Mouse (Mus musculus) limb, embryonic 13.5 days (tissue): ENCODE measurements at regions not wholly inside any gene's neighbourhood (a gene's known extent, or its start where the extent isn't known, plus 50 kb on each side); places are given as distances from the start of the nearest gene placed in this dataset.

Experiments used
- ATAC-seq: fragments of 200-750 bp; cut with Nextera tagmentation; 2 replicates; pipeline ENCODE4 v1.8.0; 2017; ENCODE audit warnings: low read depth, moderate number of reproducible peaks, moderate TSS enrichment; ENCODE audit not compliant: low FRiP score
- H3K27ac ChIP-seq: fragments of 300-500 bp; sonication (generic); 2 replicates; pipeline ENCODE4 v1.5.1; 2015; ENCODE audit warnings: inconsistent platforms, mild to moderate bottlenecking, moderate library complexity
- H3K27me3 ChIP-seq: fragments of 300-500 bp; sonication (generic); 2 replicates; pipeline ENCODE4 v1.6.1; 2015; ENCODE audit warnings: mild to moderate bottlenecking, inconsistent platforms
- H3K36me3 ChIP-seq: fragments of 300-500 bp; sonication (generic); 2 replicates; pipeline ENCODE4 v1.6.1; 2015; ENCODE audit warnings: inconsistent platforms, mild to moderate bottlenecking, moderate library complexity
- H3K4me1 ChIP-seq: fragments of 300-500 bp; sonication (generic); 2 replicates; pipeline ENCODE4 v1.6.1; 2015; ENCODE audit warnings: inconsistent platforms
- H3K4me2 ChIP-seq: fragments of 300-500 bp; sonication (generic); replicated peaks from 2 replicates; pipeline ENCODE4 v1.6.1; 2015; ENCODE audit warnings: inconsistent platforms, mild to moderate bottlenecking, moderate library complexity
- H3K4me3 ChIP-seq: fragments of 300-500 bp; sonication (generic); 2 replicates; pipeline ENCODE4 v1.5.1; 2015; ENCODE audit warnings: moderate library complexity, mild to moderate bottlenecking, inconsistent platforms
- H3K9ac ChIP-seq: fragments of 300-500 bp; sonication (generic); 2 replicates; pipeline ENCODE4 v1.6.1; 2015; ENCODE audit warnings: mild to moderate bottlenecking, inconsistent platforms
- H3K9me3 ChIP-seq: fragments of 300-500 bp; sonication (generic); 2 replicates; pipeline ENCODE4 v1.6.1; 2016; ENCODE audit warnings: inconsistent platforms
- WGBS: fragments of 180-500 bp; shearing (Covaris S2); methylation state at CpG from one replicate; pipeline ENCODE4 v1.1.7; 2015; 5-methylcytosine and 5-hydroxymethylcytosine counted together

- no peak for ATAC-seq
Observed at GRCm38 (mm10) chr10:126815730-126816129, 85.4 kb downstream of the Atp23 start.

GRCm38 (mm10) chr10:126814968-126815367 is 86.2 kb downstream of the Atp23 start:
- Histone ChIP-seq H3K4me2 (no peak overlapping the region), H3K4me3 (no peak overlapping the region), H3K9ac (no peak overlapping the region), H3K27ac (no peak overlapping the region), H3K36me3 (no peaks in the 10 kb centered on the region), H3K27me3 (no peaks in the 10 kb centered on the region), H3K4me1 (peaks cover 17% of the 10 kb centered on the region), H3K9me3 (no peaks in the 10 kb centered on the region)
- ATAC-seq, result peak; percentile 9; the same call in 1 of the 2 replicates
- 82% methylated on average over 18 of the region's 18 CpGs for WGBS

More at GRCm38 (mm10) chr10:126815730-126816129, 85.4 kb downstream of the Atp23 start:
- Histone ChIP-seq H3K27me3 (no peaks in the 10 kb centered on the region), H3K9me3 (no peaks in the 10 kb centered on the region), H3K4me1 (peaks cover 10% of the 10 kb centered on the region), H3K9ac (no peak overlapping the region), H3K4me2 (no peak overlapping the region), H3K27ac (no peak overlapping the region), H3K4me3 (no peak overlapping the region), H3K36me3 (no peaks in the 10 kb centered on the region)
- 74% methylated on average over 5 of the region's 5 CpGs for WGBS

- Histone ChIP-seq H3K36me3 (no peaks in the 10 kb centered on the region), H3K4me2 (no peak overlapping the region), H3K4me1 (peaks cover 26% of the 10 kb centered on the region), H3K27me3 (no peaks in the 10 kb centered on the region), H3K4me3 (no peak overlapping the region), H3K27ac (no peak overlapping the region), H3K9ac (no peak overlapping the region), H3K9me3 (no peaks in the 10 kb centered on the region)
- ATAC-seq, result no peak
- WGBS, result 59% methylated on average over 6 of the region's 6 CpGs
Observed at GRCm38 (mm10) chr10:126813051-126813593, 88.0 kb downstream of the Atp23 start.

- no peak overlapping the region for H3K9ac ChIP-seq
- H3K4me3 ChIP-seq, result no peak overlapping the region
- no peak overlapping the region for H3K27ac ChIP-seq
- 70% methylated on average over 7 of the region's 7 CpGs for WGBS
- no peaks in the 10 kb centered on the region for H3K9me3 ChIP-seq
- H3K27me3 ChIP-seq, result no peaks in the 10 kb centered on the region
- H3K36me3 ChIP-seq, result no peaks in the 10 kb centered on the region
- peaks cover 28% of the 10 kb centered on the region for H3K4me1 ChIP-seq
- ATAC-seq, result no peak
- no peak overlapping the region for H3K4me2 ChIP-seq
Observed at GRCm38 (mm10) chr10:126812243-126812755, 88.9 kb downstream of the Atp23 start.

GRCm38 (mm10) chr10:126810346-126811095 is 90.6 kb downstream of the Atp23 start:
- H3K4me2 ChIP-seq, result peak overlapping the region; percentile 58
- peak overlapping the region; percentile 31; the same call in 1 of the 2 replicates for H3K4me3 ChIP-seq
- H3K4me1 ChIP-seq, result peaks cover 28% of the 10 kb centered on the region
- 59% methylated on average over 11 of the region's 11 CpGs for WGBS
- H3K9ac ChIP-seq, result no peak overlapping the region
- H3K27ac ChIP-seq, result no peak overlapping the region
- H3K27me3 ChIP-seq, result no peaks in the 10 kb centered on the region
- ATAC-seq, result no peak
- H3K9me3 ChIP-seq, result no peaks in the 10 kb centered on the region
- H3K36me3 ChIP-seq, result no peaks in the 10 kb centered on the region

GRCm38 (mm10) chr10:126809587-126809986 is 91.6 kb downstream of the Atp23 start:
- no peak overlapping the region for H3K27ac ChIP-seq
- no peaks in the 10 kb centered on the region for H3K9me3 ChIP-seq
- no peaks in the 10 kb centered on the region for H3K36me3 ChIP-seq
- H3K27me3 ChIP-seq, result no peaks in the 10 kb centered on the region
- no peak overlapping the region for H3K9ac ChIP-seq
- H3K4me3 ChIP-seq, result peak overlapping the region; percentile 31
- ATAC-seq, result no peak
- H3K4me2 ChIP-seq, result peak overlapping the region; percentile 58
- H3K4me1 ChIP-seq, result peaks cover 28% of the 10 kb centered on the region
- 54% methylated on average over 17 of the region's 17 CpGs for WGBS

GRCm38 (mm10) chr10:126806881-126807280 is 94.3 kb downstream of the Atp23 start:
- Histone ChIP-seq H3K9ac (no peak overlapping the region), H3K4me3 (no peak overlapping the region), H3K27me3 (no peaks in the 10 kb centered on the region), H3K27ac (no peak overlapping the region), H3K4me2 (no peak overlapping the region), H3K4me1 (peaks cover 19% of the 10 kb centered on the region), H3K9me3 (no peaks in the 10 kb centered on the region), H3K36me3 (no peaks in the 10 kb centered on the region)
- ATAC-seq, result no peak
- WGBS, result 90% methylated on average over 4 of the region's 4 CpGs

GRCm38 (mm10) chr10:126802732-126803131 is 98.4 kb downstream of the Atp23 start:
- 75% methylated on average over 4 of the region's 4 CpGs for WGBS
- no peak overlapping the region for H3K4me2 ChIP-seq
- no peak for ATAC-seq
- no peaks in the 10 kb centered on the region for H3K9me3 ChIP-seq
- H3K9ac ChIP-seq, result no peak overlapping the region
- H3K27me3 ChIP-seq, result no peaks in the 10 kb centered on the region
- no peaks in the 10 kb centered on the region for H3K4me1 ChIP-seq
- no peak overlapping the region for H3K4me3 ChIP-seq
- H3K36me3 ChIP-seq, result no peaks in the 10 kb centered on the region
- H3K27ac ChIP-seq, result no peak overlapping the region

GRCm38 (mm10) chr10:126799393-126799792 is 101.8 kb downstream of the Atp23 start:
- no peaks in the 10 kb centered on the region for H3K9me3 ChIP-seq
- no peaks in the 10 kb centered on the region for H3K36me3 ChIP-seq
- no peak overlapping the region for H3K27ac ChIP-seq
- no peak overlapping the region for H3K4me3 ChIP-seq
- no peak overlapping the region for H3K4me2 ChIP-seq
- no peaks in the 10 kb centered on the region for H3K4me1 ChIP-seq
- ATAC-seq, result no peak
- no peaks in the 10 kb centered on the region for H3K27me3 ChIP-seq
- H3K9ac ChIP-seq, result no peak overlapping the region
- WGBS, result 61% methylated on average over 4 of the region's 4 CpGs

- no peak for ATAC-seq
- H3K4me3 ChIP-seq, result no peak overlapping the region
- no peaks in the 10 kb centered on the region for H3K9me3 ChIP-seq
- H3K4me1 ChIP-seq, result 0 out of 2 replicates have a peak, but pooled peaks cover 3% of the 10 kb centered on the region
- H3K36me3 ChIP-seq, result no peaks in the 10 kb centered on the region
- 35% methylated on average over 3 of the region's 3 CpGs for WGBS
- H3K9ac ChIP-seq, result no peak overlapping the region
- no peak overlapping the region for H3K27ac ChIP-seq
- H3K4me2 ChIP-seq, result no peak overlapping the region
- H3K27me3 ChIP-seq, result no peaks in the 10 kb centered on the region
Observed at GRCm38 (mm10) chr10:126793136-126793535, 108.0 kb downstream of the Atp23 start.

- no peaks in the 10 kb centered on the region for H3K27me3 ChIP-seq
- no peak for ATAC-seq
- no peak overlapping the region for H3K4me2 ChIP-seq
- H3K9me3 ChIP-seq, result no peaks in the 10 kb centered on the region
- no peak overlapping the region for H3K4me3 ChIP-seq
- no peak overlapping the region for H3K9ac ChIP-seq
- H3K36me3 ChIP-seq, result no peaks in the 10 kb centered on the region
- H3K27ac ChIP-seq, result no peak overlapping the region
- H3K4me1 ChIP-seq, result 0 out of 2 replicates have a peak, but pooled peaks cover 3% of the 10 kb centered on the region
- WGBS, result 64% methylated on average over 10 of the region's 10 CpGs
Observed at GRCm38 (mm10) chr10:126792371-126792835, 108.8 kb downstream of the Atp23 start.

- Histone ChIP-seq H3K27me3 (0 out of 2 replicates have a peak, but pooled peaks cover 1% of the 10 kb centered on the region), H3K9ac (no peak overlapping the region), H3K9me3 (no peaks in the 10 kb centered on the region), H3K4me3 (no peak overlapping the region), H3K36me3 (no peaks in the 10 kb centered on the region), H3K4me1 (0 out of 2 replicates have a peak, but pooled peaks cover 3% of the 10 kb centered on the region), H3K27ac (no peak overlapping the region), H3K4me2 (no peak overlapping the region)
- ATAC-seq, result no peak
- WGBS, result 85% methylated on average over 5 of the region's 5 CpGs
Observed at GRCm38 (mm10) chr10:126788277-126788676, 112.9 kb downstream of the Atp23 start.
